Mouse (Mus musculus) left cerebral cortex, adult 6 months (tissue): ENCODE data around the gene Per3. TPM values are rescaled to one million over a fixed set of nuclear protein-coding genes. Genes with fewer than 3 reads are reported as not detected.

Experiments
- long read RNA-seq, 2 experiments: library from polyadenylated mRNA; unstranded; transcript quantifications; one replicate each; pipeline ENCODE4 v2.0.0; 2019 to 2020
- polyA plus RNA-seq: library from polyadenylated mRNA; unstranded; fragments of <200 nt; fragmentation: Nextera tagmentation; gene quantifications from 2 replicates; pipeline ENCODE4 v1.2.3, GENCODE M21; 2021

The Per3 gene
- polyA plus RNA-seq = 15.7 and 16.7 TPM in 2 replicates
- long read RNA-seq, experiment 1, full-length matches to known transcripts = 2 of 53 reads
- long read RNA-seq, experiment 1, partial matches to known transcripts = 28 of 53 reads
- long read RNA-seq, experiment 1, other reads (novel, unspliced or antisense) = 23 of 53 reads
- long read RNA-seq, experiment 2, partial matches to known transcripts = 3 of 28 reads
- long read RNA-seq, experiment 2, other reads (novel, unspliced or antisense) = 25 of 28 reads

DNA sequence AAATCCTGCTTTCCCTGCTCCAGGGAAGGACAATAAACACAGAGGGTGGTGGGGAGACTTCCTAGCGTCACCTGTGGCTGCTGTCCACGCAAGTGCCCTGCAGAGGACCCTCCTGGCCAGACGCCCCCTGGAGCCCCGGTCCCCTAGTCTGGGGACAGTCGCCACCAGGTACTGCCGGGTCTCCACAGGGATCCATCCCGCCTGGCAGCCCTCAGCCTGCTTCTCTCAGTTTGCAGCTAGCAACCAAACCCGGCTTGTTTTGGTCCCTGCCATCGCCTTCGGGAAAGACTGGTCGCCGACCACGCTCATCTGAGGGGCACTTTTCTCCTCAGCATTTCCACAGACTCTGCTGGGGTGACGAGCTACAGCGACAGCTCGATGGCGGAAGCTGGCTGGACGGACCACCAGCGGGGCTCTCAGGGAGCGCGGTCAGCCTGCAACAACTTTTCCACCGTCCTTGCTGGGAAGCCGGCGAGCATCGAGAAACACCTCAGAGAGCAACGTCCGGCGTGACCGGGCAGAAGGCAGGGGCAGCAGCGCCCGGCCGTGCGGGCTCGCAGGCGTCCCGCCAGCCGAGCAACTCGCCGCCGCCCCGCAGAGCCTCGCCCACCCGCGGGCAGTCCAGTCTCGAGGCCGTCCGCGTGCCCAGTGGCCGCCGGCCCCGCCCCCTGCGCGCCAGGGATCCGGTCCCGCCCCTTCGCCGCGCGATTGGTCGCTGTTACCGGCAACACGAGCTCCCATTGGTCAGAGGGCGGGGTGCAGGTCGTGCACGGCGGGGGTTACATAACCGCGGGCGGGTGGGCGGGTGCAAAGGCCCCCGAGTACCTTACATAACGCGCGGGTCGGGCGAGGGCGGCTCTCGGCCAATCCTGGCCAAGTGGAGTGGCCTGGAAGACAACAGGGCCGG lies at the start of gene Per3:
Gene Per3 (minus strand): TSS at position 629 of the 907 bp plus-strand sequence.

DNA sequence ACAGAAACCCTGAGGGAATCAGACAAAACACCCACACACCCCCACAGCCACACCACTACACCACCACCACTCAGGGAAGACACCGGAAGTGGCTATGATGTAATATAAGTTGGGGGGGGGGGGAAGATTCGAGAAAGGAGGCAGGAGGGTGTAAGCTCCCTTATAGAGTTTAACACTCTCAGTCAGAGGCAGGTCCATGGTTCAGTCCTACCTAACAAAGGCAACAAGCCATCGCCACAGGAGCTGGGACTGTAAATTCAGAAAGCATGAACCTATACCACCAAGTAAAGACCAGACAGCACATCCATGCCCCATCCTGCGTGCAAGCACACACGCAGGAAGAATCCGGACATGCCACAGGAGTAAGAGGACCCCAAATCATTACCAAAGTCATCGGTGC lies 44.8 kb upstream of the Per3 start, which contains the start of gene Gm13090:
Gene Gm13090 (plus strand): TSS at position 301 of the 400 bp plus-strand sequence.

DNA sequence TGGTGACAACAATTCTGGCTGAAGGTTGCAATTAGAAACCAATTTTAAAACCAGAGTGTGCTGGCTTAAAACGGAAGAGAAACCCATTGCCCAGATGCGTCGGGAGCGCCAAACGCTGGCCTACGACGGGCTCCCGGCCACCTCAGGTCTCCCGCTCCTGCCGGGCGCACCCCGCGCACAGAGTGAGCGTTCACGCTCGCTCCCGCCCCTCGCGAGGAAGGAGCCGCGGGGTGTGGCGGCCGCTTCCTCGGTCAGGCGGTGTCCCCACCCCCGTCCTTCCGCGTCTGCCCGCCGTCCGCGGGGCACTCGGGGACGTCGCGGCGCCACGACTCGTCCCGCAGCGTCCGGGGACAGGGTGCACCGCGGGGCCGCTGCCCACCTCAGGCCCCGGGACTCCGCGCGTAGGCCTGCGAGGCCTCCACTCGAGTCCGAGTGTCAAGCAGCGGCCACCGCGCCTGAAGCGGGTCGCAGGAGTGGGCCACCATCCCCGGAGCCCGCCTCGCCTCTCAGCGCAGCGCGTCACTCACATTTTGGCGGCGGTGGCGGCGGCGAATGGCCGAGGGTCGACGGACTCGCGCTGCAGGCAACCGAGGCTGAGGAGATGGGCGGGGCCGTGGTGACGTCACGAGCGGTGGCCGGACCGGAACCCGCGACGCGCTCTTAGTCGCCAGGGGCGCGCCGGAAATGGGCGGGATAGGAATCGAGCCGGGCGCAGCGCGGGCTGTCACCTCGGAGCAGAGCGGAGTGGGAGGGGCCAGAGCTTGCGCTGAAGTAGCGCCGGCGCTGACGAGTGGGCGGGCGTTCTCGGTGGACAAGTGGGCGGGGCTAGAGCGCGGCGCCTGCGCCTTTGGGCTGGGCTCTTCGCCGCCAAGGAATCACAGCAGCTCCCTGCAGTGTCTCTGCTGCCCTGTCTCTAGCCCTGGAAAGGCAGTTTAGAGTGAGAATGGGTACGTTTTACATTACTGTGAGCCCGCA lies 13.2 kb upstream of the Per3 start, which contains the start of gene Vamp3:
Gene Vamp3 (minus strand): TSS at position 617 of the 975 bp plus-strand sequence.

DNA sequence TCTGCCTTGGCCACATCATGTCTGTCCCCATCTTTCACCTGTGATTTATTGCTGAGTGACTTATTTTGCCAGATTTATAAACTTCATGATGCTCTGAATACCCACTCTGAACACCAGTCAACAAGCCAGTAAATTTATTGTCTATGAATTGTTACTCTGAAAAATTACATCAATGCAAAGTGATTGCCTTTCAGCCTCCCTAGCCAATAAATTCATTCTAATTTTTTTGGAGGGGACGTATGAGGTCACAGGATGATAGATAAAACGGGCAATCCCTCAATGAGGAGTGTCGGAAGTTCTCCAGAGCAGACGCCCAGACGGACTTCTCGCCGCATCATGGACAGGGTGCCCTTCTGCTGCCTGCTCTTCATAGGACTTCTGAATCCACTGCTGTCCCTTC lies 47.7 kb downstream of the Per3 start, which contains the start of gene Uts2:
Gene Uts2 (plus strand): TSS at position 301 of the 400 bp plus-strand sequence.

Other genes with a start within 250 kb of the Per3 start
- gene Errfi1, start 190.7 kb downstream of the Per3 start, polyA plus RNA-seq = 21.6 and 21.8 TPM in 2 replicates
- 493 and 567 TPM in 2 replicates for gene Park7, start 130.2 kb downstream of the Per3 start, polyA plus RNA-seq
- 0.34 and 0.48 TPM in 2 replicates for gene Tnfrsf9, start 130.1 kb downstream of the Per3 start, polyA plus RNA-seq
- gene Uts2, start 47.6 kb downstream of the Per3 start, polyA plus RNA-seq = not detected in 2 replicates
- gene Vamp3, start 13.3 kb upstream of the Per3 start, polyA plus RNA-seq = 30.3 and 31.6 TPM in 2 replicates
- not detected in 2 replicates for gene Gm13090, start 44.9 kb upstream of the Per3 start, polyA plus RNA-seq